Mouse (Mus musculus): Measurements from ENCODE around the gene Ndel1. TPM values are rescaled to one million over a fixed set of nuclear protein-coding genes. Genes with fewer than 3 reads are reported as not detected.

The Ndel1 gene
- total RNA-seq, 2 experiments from 2014 or later: 108 to 115 TPM

DNA sequence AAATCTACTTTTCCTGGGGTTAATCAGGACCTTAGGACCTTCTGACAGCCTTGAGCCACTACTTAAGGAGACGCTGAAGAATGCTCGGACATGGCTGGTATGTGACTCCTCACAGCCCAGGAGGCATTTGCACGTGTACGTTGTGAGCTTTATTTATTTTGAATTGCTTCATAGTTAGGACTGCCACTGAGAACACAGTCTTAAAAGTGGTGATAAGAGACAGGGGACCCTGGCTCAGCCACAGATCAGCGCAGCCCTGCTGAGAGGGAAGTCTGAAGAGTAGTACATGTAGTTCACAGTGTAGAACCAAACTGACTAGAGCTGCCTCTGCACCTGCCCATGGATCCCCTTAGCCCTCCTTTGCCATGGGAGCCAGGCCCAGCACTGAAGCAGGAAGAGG lies 20.2 kb upstream of the Ndel1 start:
- Histone ChIP-seq H3K4me3 (no peak overlapping the region), H3K27ac (no peak overlapping the region)
- DNase-seq (ENCODE audit: extremely low spot score in 1 of 2, low spot score in 2 of 2): no peak
- intact Hi-C loops (cut with DNase I): no loop called here
- TF ChIP-seq CTCF (IDR thresholded peaks at IDR 0.05): no peak

DNA sequence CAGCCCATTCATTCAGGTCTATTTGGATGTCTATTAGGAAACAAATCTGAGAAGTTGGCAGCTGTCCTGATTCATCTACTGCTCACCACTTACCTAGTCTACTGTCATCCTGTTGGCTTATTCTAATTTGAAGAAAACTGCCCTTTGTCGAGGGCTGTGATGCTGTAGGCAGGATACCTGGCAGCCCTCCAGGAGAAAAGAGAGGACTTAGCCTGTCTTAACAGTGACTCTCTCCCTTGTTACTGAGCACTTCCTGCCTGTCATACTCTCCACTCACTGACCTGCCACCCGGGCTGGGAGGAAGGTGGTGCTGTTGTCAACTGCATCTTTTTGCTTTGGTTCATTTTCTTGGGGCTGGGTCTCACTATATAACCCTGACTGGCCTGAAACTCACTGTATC lies 19.0 kb upstream of the Ndel1 start:
- no peak overlapping the region for H3K27ac ChIP-seq
- intact Hi-C loops (cut with DNase I): no loop called here
- DNase-seq (ENCODE audit: extremely low spot score in 1 of 2, low spot score in 2 of 2): no peak
- no peak overlapping the region for H3K4me3 ChIP-seq
- TF ChIP-seq CTCF (IDR thresholded peaks at IDR 0.05): no peak

- DNase-seq (ENCODE audit: extremely low spot score in 1 of 2, low spot score in 2 of 2): no peak
- intact Hi-C loops (cut with DNase I): no loop called here
- Histone ChIP-seq H3K4me3 (no peak overlapping the region), H3K27ac (no peak overlapping the region)
- no peak for TF ChIP-seq CTCF (IDR thresholded peaks at IDR 0.05)
Measured at GRCm38 (mm10) chr11:68888653-68889052, 17.0 kb upstream of the Ndel1 start.

- no peak for TF ChIP-seq CTCF (IDR thresholded peaks at IDR 0.05)
- H3K4me3 ChIP-seq: no peak within 1 kb of the TSS
- intact Hi-C loops (cut with DNase I): no loop called here
- no peak within 1 kb of the TSS for H3K27ac ChIP-seq
- no peak for DNase-seq (ENCODE audit: extremely low spot score in 1 of 2, low spot score in 2 of 2)
Measured at GRCm38 (mm10) chr11:68888253-68888652, 16.6 kb upstream of the Ndel1 start, which contains the start of gene Rnf222. Gene Rnf222 (plus strand): TSS chr11:68888553.

DNA sequence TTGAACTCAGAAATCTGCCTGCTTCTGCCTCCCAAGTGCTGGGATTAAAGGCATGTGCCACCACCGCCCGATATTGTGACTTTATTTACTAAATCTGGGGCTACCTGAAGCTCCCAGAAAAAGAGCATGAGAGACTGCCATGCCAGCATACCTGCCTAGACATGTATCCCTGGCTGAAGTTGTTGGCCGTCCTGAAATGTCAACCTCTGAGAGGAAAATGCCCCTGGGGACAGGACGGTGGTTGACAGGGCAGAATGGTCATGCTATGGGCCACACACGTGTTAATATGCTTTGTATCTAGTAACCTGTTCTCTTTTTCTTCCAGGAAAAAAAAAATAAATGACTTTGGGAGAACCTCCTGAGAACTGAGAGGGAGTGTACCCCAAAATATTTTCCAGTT lies 14.4 kb upstream of the Ndel1 start:
- DNase-seq (ENCODE audit: extremely low spot score in 1 of 2, low spot score in 2 of 2): no peak
- Histone ChIP-seq H3K4me3 (no peak overlapping the region), H3K27ac (no peak overlapping the region)
- TF ChIP-seq CTCF (IDR thresholded peaks at IDR 0.05): no peak
- intact Hi-C loops (cut with DNase I): no loop called here

- intact Hi-C loops (cut with DNase I): no loop called here
- H3K27ac ChIP-seq: no peak overlapping the region
- DNase-seq (ENCODE audit: extremely low spot score in 1 of 2, low spot score in 2 of 2): no peak
- TF ChIP-seq CTCF (IDR thresholded peaks at IDR 0.05): no peak
- H3K4me3 ChIP-seq: no peak overlapping the region
Measured at GRCm38 (mm10) chr11:68884368-68884767, 12.7 kb upstream of the Ndel1 start.

GRCm38 (mm10) chr11:68883843-68884242 lies 12.2 kb upstream of the Ndel1 start:
- Histone ChIP-seq H3K4me3 (no peak overlapping the region), H3K27ac (no peak overlapping the region)
- intact Hi-C loops (cut with DNase I): no loop called here
- no peak for DNase-seq (ENCODE audit: extremely low spot score in 1 of 2, low spot score in 2 of 2)
- no peak for TF ChIP-seq CTCF (IDR thresholded peaks at IDR 0.05)

- intact Hi-C loops (cut with DNase I): no loop called here
- no peak for DNase-seq (ENCODE audit: extremely low spot score in 1 of 2, low spot score in 2 of 2)
- no peak overlapping the region for H3K27ac ChIP-seq
- TF ChIP-seq CTCF (IDR thresholded peaks at IDR 0.05): no peak
- no peak overlapping the region for H3K4me3 ChIP-seq
Measured at GRCm38 (mm10) chr11:68882107-68882506, 10.4 kb upstream of the Ndel1 start.

GRCm38 (mm10) chr11:68878811-68879210 lies 7.2 kb upstream of the Ndel1 start:
- intact Hi-C loops (cut with DNase I): loop anchor here (10.0 kb wide), 1 partner anchor 314 kb away; no protein-coding TSS in a partner anchor

GRCm38 (mm10) chr11:68874841-68875240 lies 3.2 kb upstream of the Ndel1 start:
- H3K4me3 ChIP-seq: no peak overlapping the region
- DNase-seq (ENCODE audit: extremely low spot score in 1 of 2, low spot score in 2 of 2): peak; percentile 38 to 55
- peak; percentile 67 for TF ChIP-seq CTCF (IDR thresholded peaks at IDR 0.05)
- intact Hi-C loops (cut with DNase I): loop anchor here (2.0 to 10.0 kb wide), 2 partner anchors 310 to 390 kb away; no protein-coding TSS in a partner anchor
- H3K27ac ChIP-seq: no peak overlapping the region

More at GRCm38 (mm10) chr11:68878811-68879210, 7.2 kb upstream of the Ndel1 start:
- H3K27ac ChIP-seq: no peak overlapping the region
- no peak for DNase-seq (ENCODE audit: extremely low spot score in 1 of 2, low spot score in 2 of 2)
- H3K4me3 ChIP-seq: no peak overlapping the region
- TF ChIP-seq CTCF (IDR thresholded peaks at IDR 0.05): no peak

DNA sequence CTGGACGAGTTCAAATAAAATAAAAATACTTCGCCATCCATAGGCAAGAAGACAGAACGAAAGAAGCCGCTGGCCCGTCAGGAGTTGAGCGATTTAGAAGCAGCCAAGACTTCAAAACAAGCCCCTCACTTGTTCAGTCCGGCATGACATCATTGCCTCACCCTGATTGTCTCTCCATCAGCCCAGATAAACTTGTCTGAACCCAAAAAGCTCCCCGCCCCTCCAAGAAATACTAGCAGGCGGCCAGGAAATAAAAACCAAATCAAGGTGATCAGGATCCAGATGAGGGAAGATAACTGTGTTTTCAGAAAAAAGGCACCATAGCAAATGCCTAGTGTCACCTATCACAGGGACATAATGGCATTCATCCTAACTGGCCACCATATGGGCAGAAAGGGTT lies 381 bp downstream of the Ndel1 start:
- intact Hi-C loops (cut with DNase I): loop anchor here (10.0 kb wide), 1 partner anchor 306 kb away; no protein-coding TSS in a partner anchor
- H3K27ac ChIP-seq: no peak overlapping the region
- no peak for DNase-seq (ENCODE audit: extremely low spot score in 1 of 2, low spot score in 2 of 2)
- TF ChIP-seq CTCF (IDR thresholded peaks at IDR 0.05): no peak
- H3K4me3 ChIP-seq: no peak overlapping the region

GRCm38 (mm10) chr11:68864544-68865189 lies 7.0 kb downstream of the Ndel1 start:
- no peak overlapping the region; the same call in 1 of the 2 replicates for H3K27ac ChIP-seq
- TF ChIP-seq CTCF (IDR thresholded peaks at IDR 0.05): no peak
- intact Hi-C loops (cut with DNase I): no loop called here
- no peak for DNase-seq (ENCODE audit: extremely low spot score in 1 of 2, low spot score in 2 of 2)
- H3K4me3 ChIP-seq: no peak overlapping the region

DNA sequence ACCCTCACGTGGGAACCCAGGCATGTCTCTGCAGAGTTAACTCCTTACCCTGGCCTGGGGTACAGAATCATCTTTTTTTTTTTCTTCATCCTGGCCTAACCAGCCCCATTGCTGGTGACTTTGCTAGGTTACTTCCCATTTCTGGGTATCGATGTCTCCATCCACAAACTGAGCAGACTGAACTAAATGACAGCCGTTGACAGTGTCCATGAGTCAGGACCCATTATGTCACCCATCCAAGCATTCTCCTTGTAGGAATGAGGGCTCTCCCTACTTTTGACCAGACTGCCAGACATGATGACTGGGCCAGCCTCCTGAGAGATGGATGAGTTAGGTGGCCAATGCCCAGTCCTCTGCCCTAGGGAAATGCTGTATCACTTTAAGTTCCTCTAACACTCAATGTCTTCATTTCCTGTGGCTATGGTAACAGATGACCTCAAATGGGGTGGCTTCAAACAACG lies 8.0 kb downstream of the Ndel1 start:
- DNase-seq (ENCODE audit: extremely low spot score in 1 of 2, low spot score in 2 of 2): no peak
- Histone ChIP-seq H3K27ac (peak overlapping the region; percentile 77), H3K4me3 (no peak overlapping the region)
- no peak for TF ChIP-seq CTCF (IDR thresholded peaks at IDR 0.05)
- intact Hi-C loops (cut with DNase I): no loop called here

All from left cerebral cortex, adult 2 months (tissue).